Mouse (Mus musculus) limb, embryonic 13.5 days (tissue): Measurements from ENCODE around the gene Ces1e. TPM values are rescaled to one million over a fixed set of nuclear protein-coding genes. Genes with fewer than 3 reads are reported as not detected.
"Not testable (repeated sequence)": the region's sequence is repeated elsewhere in the genome, so short reads cannot be mapped to it uniquely, and the experiment has no call there.

ENCODE experiments used
- ATAC-seq: fragments of 200-750 bp; cut with Nextera tagmentation; 2 replicates; pipeline ENCODE4 v1.8.0; 2017; ENCODE audit warnings: low read depth, moderate number of reproducible peaks, moderate TSS enrichment; ENCODE audit not compliant: low FRiP score
- H3K27ac ChIP-seq: fragments of 300-500 bp; sonication (generic); 2 replicates; pipeline ENCODE4 v1.5.1; 2015; ENCODE audit warnings: inconsistent platforms, mild to moderate bottlenecking, moderate library complexity
- H3K27me3 ChIP-seq: fragments of 300-500 bp; sonication (generic); 2 replicates; pipeline ENCODE4 v1.6.1; 2015; ENCODE audit warnings: mild to moderate bottlenecking, inconsistent platforms
- H3K36me3 ChIP-seq: fragments of 300-500 bp; sonication (generic); 2 replicates; pipeline ENCODE4 v1.6.1; 2015; ENCODE audit warnings: inconsistent platforms, mild to moderate bottlenecking, moderate library complexity
- H3K4me1 ChIP-seq: fragments of 300-500 bp; sonication (generic); 2 replicates; pipeline ENCODE4 v1.6.1; 2015; ENCODE audit warnings: inconsistent platforms
- H3K4me2 ChIP-seq: fragments of 300-500 bp; sonication (generic); replicated peaks from 2 replicates; pipeline ENCODE4 v1.6.1; 2015; ENCODE audit warnings: inconsistent platforms, mild to moderate bottlenecking, moderate library complexity
- H3K4me3 ChIP-seq: fragments of 300-500 bp; sonication (generic); 2 replicates; pipeline ENCODE4 v1.5.1; 2015; ENCODE audit warnings: moderate library complexity, mild to moderate bottlenecking, inconsistent platforms
- H3K9ac ChIP-seq: fragments of 300-500 bp; sonication (generic); 2 replicates; pipeline ENCODE4 v1.6.1; 2015; ENCODE audit warnings: mild to moderate bottlenecking, inconsistent platforms
- H3K9me3 ChIP-seq: fragments of 300-500 bp; sonication (generic); 2 replicates; pipeline ENCODE4 v1.6.1; 2016; ENCODE audit warnings: inconsistent platforms
- WGBS: fragments of 180-500 bp; shearing (Covaris S2); methylation state at CpG from one replicate; pipeline ENCODE4 v1.1.7; 2015; 5-methylcytosine and 5-hydroxymethylcytosine counted together
- polyA plus RNA-seq: library from polyadenylated mRNA; unstranded; fragments of >200 nt; fragmentation: Nextera tagmentation; extraction: Ambion mirVana; gene quantifications from 2 replicates; pipeline ENCODE4 v1.2.1, GENCODE M21; 2015

The Ces1e gene
- polyA plus RNA-seq, 1 experiment from 2014 or later = not detected

GRCm38 (mm10) chr8:93228673-93229370, 597 bp downstream of the Ces1e start:
- no peak overlapping the region for H3K4me2 ChIP-seq
- ATAC-seq = no peak
- 64% methylated on average over 11 of the region's 11 CpGs for WGBS
- no peak overlapping the region for H3K9ac ChIP-seq
- no peaks in the 10 kb centered on the region for H3K27me3 ChIP-seq
- no peaks in the 10 kb centered on the region for H3K36me3 ChIP-seq
- no peak overlapping the region for H3K4me3 ChIP-seq
- no peak overlapping the region for H3K27ac ChIP-seq
- H3K4me1 ChIP-seq = no peaks in the 10 kb centered on the region
- H3K9me3 ChIP-seq = no peaks in the 10 kb centered on the region

GRCm38 (mm10) chr8:93226471-93226870, 2.9 kb downstream of the Ces1e start:
- not testable (repeated sequence) for H3K27ac ChIP-seq, H3K4me2 ChIP-seq, H3K4me3 ChIP-seq, H3K27me3 ChIP-seq, H3K4me1 ChIP-seq, ATAC-seq, H3K9me3 ChIP-seq, H3K36me3 ChIP-seq, H3K9ac ChIP-seq
- 88% methylated on average over 1 of the region's 1 CpGs for WGBS

- no peaks in the 10 kb centered on the region for H3K9me3 ChIP-seq
- H3K4me1 ChIP-seq = no peaks in the 10 kb centered on the region
- WGBS = 87% methylated on average over 3 of the region's 3 CpGs
- H3K27ac ChIP-seq = no peak overlapping the region
- ATAC-seq = no peak
- H3K4me3 ChIP-seq = no peak overlapping the region
- no peak overlapping the region for H3K9ac ChIP-seq
- H3K4me2 ChIP-seq = no peak overlapping the region
- H3K27me3 ChIP-seq = no peaks in the 10 kb centered on the region
- H3K36me3 ChIP-seq = no peaks in the 10 kb centered on the region
Observed at GRCm38 (mm10) chr8:93221896-93222295, 7.5 kb downstream of the Ces1e start.

GRCm38 (mm10) chr8:93217867-93218266, 11.6 kb downstream of the Ces1e start:
- no peaks in the 10 kb centered on the region for H3K27me3 ChIP-seq
- H3K9ac ChIP-seq = no peak overlapping the region
- no peaks in the 10 kb centered on the region for H3K9me3 ChIP-seq
- H3K36me3 ChIP-seq = no peaks in the 10 kb centered on the region
- H3K27ac ChIP-seq = no peak overlapping the region
- 19% methylated on average over 4 of the region's 4 CpGs for WGBS
- no peak overlapping the region for H3K4me2 ChIP-seq
- H3K4me3 ChIP-seq = no peak overlapping the region
- no peaks in the 10 kb centered on the region for H3K4me1 ChIP-seq
- ATAC-seq = no peak

GRCm38 (mm10) chr8:93217375-93217774, 12.0 kb downstream of the Ces1e start:
- 62% methylated on average over 1 of the region's 1 CpGs for WGBS
- no peaks in the 10 kb centered on the region for H3K4me1 ChIP-seq
- no peaks in the 10 kb centered on the region for H3K27me3 ChIP-seq
- H3K27ac ChIP-seq = no peak overlapping the region
- no peak for ATAC-seq
- H3K36me3 ChIP-seq = no peaks in the 10 kb centered on the region
- no peak overlapping the region for H3K9ac ChIP-seq
- no peak overlapping the region for H3K4me2 ChIP-seq
- no peaks in the 10 kb centered on the region for H3K9me3 ChIP-seq
- H3K4me3 ChIP-seq = no peak overlapping the region

- H3K9me3 ChIP-seq = no peaks in the 10 kb centered on the region
- no peaks in the 10 kb centered on the region for H3K4me1 ChIP-seq
- H3K4me3 ChIP-seq = no peak overlapping the region
- H3K4me2 ChIP-seq = no peak overlapping the region
- H3K27ac ChIP-seq = no peak overlapping the region
- ATAC-seq = no peak
- H3K27me3 ChIP-seq = no peaks in the 10 kb centered on the region
- no peak overlapping the region for H3K9ac ChIP-seq
- H3K36me3 ChIP-seq = no peaks in the 10 kb centered on the region
Observed at GRCm38 (mm10) chr8:93211091-93211490, 18.3 kb downstream of the Ces1e start.

- not testable (repeated sequence) for H3K4me1 ChIP-seq, ATAC-seq, H3K9ac ChIP-seq, H3K4me3 ChIP-seq, H3K27me3 ChIP-seq, H3K27ac ChIP-seq, H3K36me3 ChIP-seq, H3K9me3 ChIP-seq, H3K4me2 ChIP-seq
- 51% methylated on average over 7 of the region's 7 CpGs for WGBS
Observed at GRCm38 (mm10) chr8:93199146-93199545, 30.3 kb downstream of the Ces1e start.

- Histone ChIP-seq H3K4me3 (no peak within 1 kb of the TSS), H3K27ac (no peak within 1 kb of the TSS), H3K4me2 (no peak within 1 kb of the TSS), H3K9me3 (no peaks in the 10 kb centered on the region), H3K9ac (no peak within 1 kb of the TSS), H3K36me3 (no peaks in the 10 kb centered on the region), H3K27me3 (no peaks in the 10 kb centered on the region), H3K4me1 (no peaks in the 10 kb centered on the region)
- no peak for ATAC-seq
- WGBS = 77% methylated on average over 8 of the region's 8 CpGs
Observed at GRCm38 (mm10) chr8:93197685-93198525, 31.5 kb downstream of the Ces1e start, which contains the start of gene Ces1d. TSS of gene Ces1d (minus strand) at chr8:93197838.

GRCm38 (mm10) chr8:93196436-93196835, 33.0 kb downstream of the Ces1e start:
- Histone ChIP-seq H3K4me2 (no peak overlapping the region), H3K4me3 (no peak overlapping the region), H3K36me3 (no peaks in the 10 kb centered on the region), H3K4me1 (no peaks in the 10 kb centered on the region), H3K27ac (no peak overlapping the region), H3K9me3 (no peaks in the 10 kb centered on the region), H3K9ac (no peak overlapping the region), H3K27me3 (no peaks in the 10 kb centered on the region)
- WGBS = 87% methylated on average over 5 of the region's 5 CpGs
- ATAC-seq = no peak

- Histone ChIP-seq H3K9ac (no peak overlapping the region), H3K4me2 (no peak overlapping the region), H3K27me3 (no peaks in the 10 kb centered on the region), H3K4me1 (peaks cover 7% of the 10 kb centered on the region), H3K4me3 (no peak overlapping the region), H3K9me3 (no peaks in the 10 kb centered on the region), H3K27ac (no peak overlapping the region), H3K36me3 (no peaks in the 10 kb centered on the region)
- 73% methylated on average over 4 of the region's 4 CpGs for WGBS
- ATAC-seq = no peak
Observed at GRCm38 (mm10) chr8:93180581-93181129, 48.8 kb downstream of the Ces1e start.

GRCm38 (mm10) chr8:93176593-93176992, 52.8 kb downstream of the Ces1e start:
- Histone ChIP-seq H3K4me2 (no peak overlapping the region), H3K4me1 (peaks cover 7% of the 10 kb centered on the region), H3K4me3 (no peak overlapping the region), H3K9me3 (no peaks in the 10 kb centered on the region), H3K27me3 (no peaks in the 10 kb centered on the region), H3K27ac (no peak overlapping the region), H3K9ac (no peak overlapping the region), H3K36me3 (no peaks in the 10 kb centered on the region)
- ATAC-seq = no peak
- 27% methylated on average over 1 of the region's 1 CpGs for WGBS

- Histone ChIP-seq H3K4me3 (no peak overlapping the region), H3K27me3 (no peaks in the 10 kb centered on the region), H3K36me3 (no peaks in the 10 kb centered on the region), H3K9ac (no peak overlapping the region), H3K4me1 (peaks cover 7% of the 10 kb centered on the region), H3K4me2 (no peak overlapping the region), H3K27ac (no peak overlapping the region), H3K9me3 (no peaks in the 10 kb centered on the region)
- WGBS = 56% methylated on average over 2 of the region's 2 CpGs
- no peak; the same call in 1 of the 2 replicates for ATAC-seq
Observed at GRCm38 (mm10) chr8:93174554-93174953, 54.9 kb downstream of the Ces1e start.
